Mouse (Mus musculus) megakaryocyte, embryonic 14.5 days (primary cell): ENCODE results near the gene Sp9.

ENCODE experiments used
- FLI1 ChIP-seq: IDR thresholded peaks from 2 replicates; pipeline ENCODE4 v1.6.1; 2012; ENCODE audit warnings: low read length, inconsistent platforms, mixed read lengths
- GATA1 ChIP-seq: IDR thresholded peaks from 3 replicates; pipeline ENCODE4 v1.6.1; 2012; ENCODE audit warnings: mixed read lengths, low read length, inconsistent platforms, borderline replicate concordance

GRCm38 (mm10) chr2:73280356-73281047, 8.8 kb downstream of the Sp9 start:
- no peak for TF ChIP-seq GATA1
- no peak for TF ChIP-seq FLI1
